Mouse (Mus musculus) small intestine, adult 2 months (tissue): ENCODE data around the gene Appl2. TPM values are rescaled to one million over a fixed set of nuclear protein-coding genes. Genes with fewer than 3 reads are reported as not detected.

Experiments
- H3K27ac ChIP-seq: fragments of 200-500 bp; 2 replicates; pipeline ENCODE4 v1.5.1; 2012; ENCODE audit warnings: low read depth, low read length, control low read depth, inconsistent platforms; ENCODE audit not compliant: insufficient read depth
- H3K27me3 ChIP-seq: fragments of 200-500 bp; 2 replicates; pipeline ENCODE4 v1.6.1; 2012; ENCODE audit warnings: mild to moderate bottlenecking, moderate library complexity, low read length, inconsistent platforms; ENCODE audit not compliant: control insufficient read depth, insufficient read depth
- H3K36me3 ChIP-seq: fragments of 200-500 bp; 2 replicates; pipeline ENCODE4 v1.6.1; 2012; ENCODE audit warnings: mild to moderate bottlenecking, low read length, control low read depth, inconsistent platforms; ENCODE audit not compliant: control insufficient read depth, insufficient read depth
- H3K4me1 ChIP-seq: fragments of 200-500 bp; 2 replicates; pipeline ENCODE4 v1.6.1; 2012; ENCODE audit warnings: low read length, inconsistent platforms, mixed read lengths; ENCODE audit not compliant: control insufficient read depth, insufficient read depth, insufficient read length
- H3K4me3 ChIP-seq: fragments of 200-500 bp; 2 replicates; pipeline ENCODE4 v1.5.1; 2012; ENCODE audit warnings: low read depth, mild to moderate bottlenecking, control low read depth, inconsistent platforms, low read length, moderate library complexity
- CTCF ChIP-seq: fragments of 200-500 bp; IDR thresholded peaks from 2 replicates; pipeline ENCODE4 v1.5.1; 2012; ENCODE audit warnings: low read depth, mild to moderate bottlenecking, control low read depth, inconsistent platforms, low read length, moderate library complexity, mixed read lengths; ENCODE audit not compliant: insufficient replicate concordance, insufficient read length; ENCODE audit errors: extremely low read depth
- POLR2A ChIP-seq: fragments of 200-500 bp; IDR thresholded peaks from 2 replicates; pipeline ENCODE4 v1.6.1; 2012; ENCODE audit warnings: low read depth, mild to moderate bottlenecking, control low read depth, inconsistent platforms, low read length, moderate library complexity
- WGBS: fragments of 180-500 bp; shearing (Covaris S2); methylation state at CpG from one replicate; pipeline ENCODE4 v1.1.7; 2018; 5-methylcytosine and 5-hydroxymethylcytosine counted together
- polyA plus RNA-seq: library from polyadenylated mRNA; depleted of rRNA; stranded (reverse); fragments of >200 nt; gene quantifications from 2 replicates; pipeline ENCODE4 v1.2.3, GENCODE M21; 2012

Appl2 gene
- polyA plus RNA-seq, 1 experiment, result 33.9 TPM

DNA sequence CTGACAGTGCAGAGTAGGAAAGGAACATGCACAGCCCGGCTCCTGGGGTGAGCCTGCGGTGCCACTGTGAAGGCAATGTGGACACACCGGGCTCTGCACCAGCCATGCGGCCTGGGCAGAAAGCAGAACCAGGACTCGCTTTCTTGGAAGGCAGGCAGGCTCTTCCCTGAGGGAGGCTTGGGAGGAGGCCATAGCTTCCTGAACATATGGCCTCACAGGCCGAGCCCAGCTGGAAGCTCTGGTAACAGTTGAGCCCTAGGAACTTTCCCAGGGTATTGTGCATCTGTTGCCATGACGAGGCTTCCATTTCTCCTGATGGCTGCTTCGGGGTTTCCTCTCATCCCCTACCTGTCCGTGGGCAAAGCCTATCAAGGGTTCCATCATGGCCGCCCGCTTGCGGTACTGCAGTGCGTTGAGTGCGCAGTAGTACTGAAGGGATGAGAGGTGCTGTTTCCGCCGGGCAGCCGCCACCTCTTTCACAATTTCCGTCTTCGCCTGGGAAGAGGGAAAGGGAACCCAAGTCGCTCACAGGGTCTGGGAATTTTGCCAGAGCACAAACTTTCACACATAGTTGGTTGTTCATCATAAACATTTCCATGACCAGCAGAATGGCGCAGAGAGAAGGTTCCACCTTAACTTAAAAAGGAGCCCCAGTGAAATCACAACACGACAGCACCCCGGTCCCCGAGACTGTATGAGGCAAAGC is 28.0 kb downstream of the Appl2 start:
- H3K4me3 ChIP-seq, result no peak overlapping the region
- no peaks in the 10 kb centered on the region for H3K4me1 ChIP-seq
- H3K36me3 ChIP-seq, result peaks cover 13% of the 10 kb centered on the region
- WGBS, result 91% methylated on average over 24 of the region's 24 CpGs
- no peak overlapping the region for H3K27ac ChIP-seq
- H3K27me3 ChIP-seq, result no peaks in the 10 kb centered on the region
- no peak for TF ChIP-seq CTCF
- no peak for TF ChIP-seq POLR2A

DNA sequence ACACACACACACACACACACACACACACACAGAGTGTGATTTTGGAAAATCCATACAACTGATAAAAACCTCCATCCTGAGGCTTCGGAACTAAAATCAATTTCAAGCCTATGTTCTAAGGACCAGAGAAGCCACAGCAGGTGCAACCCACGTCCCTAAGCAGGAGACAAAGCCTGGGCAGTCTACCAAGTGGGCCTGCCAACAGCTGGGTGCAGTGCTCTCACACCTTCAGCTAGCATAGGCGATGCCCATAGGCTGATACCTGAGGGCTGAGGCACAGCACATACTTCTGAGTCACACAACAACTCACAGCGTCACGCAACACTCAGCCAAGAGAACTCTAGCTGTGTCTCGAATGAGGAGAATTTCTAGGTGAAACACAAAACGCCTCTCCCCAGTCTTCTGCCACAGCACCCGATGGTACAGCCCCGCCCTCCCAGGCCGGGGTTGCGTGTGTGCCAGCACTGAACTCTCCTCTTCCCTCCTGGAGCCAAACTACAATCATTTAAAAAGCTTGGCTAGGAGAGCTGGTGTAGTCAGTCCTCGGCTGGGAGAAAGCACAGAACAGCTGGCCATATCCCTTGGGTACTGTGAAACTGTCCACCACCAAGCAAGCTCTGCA is 29.6 kb downstream of the Appl2 start:
- Histone ChIP-seq H3K4me3 (no peak overlapping the region), H3K27me3 (no peaks in the 10 kb centered on the region), H3K36me3 (peaks cover 7% of the 10 kb centered on the region; the same call in 1 of the 2 replicates), H3K27ac (no peak overlapping the region), H3K4me1 (no peaks in the 10 kb centered on the region)
- TF ChIP-seq POLR2A (no peak), CTCF (no peak)
- 66% methylated on average over 12 of the region's 12 CpGs for WGBS

DNA sequence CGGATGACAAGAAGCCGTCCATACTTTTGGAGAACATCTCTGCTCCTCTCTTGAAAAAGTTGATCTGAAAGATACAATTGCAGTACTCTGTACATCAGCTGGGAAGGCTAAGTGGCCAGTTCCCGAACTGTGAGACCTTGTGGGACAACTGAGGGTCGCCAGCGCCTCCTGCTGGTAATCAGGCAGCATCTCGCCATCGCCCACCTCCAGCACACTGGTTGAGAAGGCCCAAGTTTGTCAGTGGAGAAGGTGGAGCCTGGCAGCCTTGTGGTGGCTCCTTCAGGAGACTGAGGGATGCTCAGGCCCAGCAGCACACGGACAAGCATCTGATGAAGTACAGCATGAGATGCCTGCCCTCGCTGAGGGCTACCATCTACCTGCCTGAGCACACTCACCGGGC is 31.2 kb downstream of the Appl2 start:
- no peak overlapping the region for H3K4me3 ChIP-seq
- H3K36me3 ChIP-seq, result peaks cover 8% of the 10 kb centered on the region
- 66% methylated on average over 10 of the region's 10 CpGs for WGBS
- no peak overlapping the region for H3K27ac ChIP-seq
- peak; percentile 49; the same call in 1 of the 2 replicates for TF ChIP-seq CTCF
- TF ChIP-seq POLR2A, result no peak
- no peaks in the 10 kb centered on the region for H3K27me3 ChIP-seq
- H3K4me1 ChIP-seq, result no peaks in the 10 kb centered on the region

DNA sequence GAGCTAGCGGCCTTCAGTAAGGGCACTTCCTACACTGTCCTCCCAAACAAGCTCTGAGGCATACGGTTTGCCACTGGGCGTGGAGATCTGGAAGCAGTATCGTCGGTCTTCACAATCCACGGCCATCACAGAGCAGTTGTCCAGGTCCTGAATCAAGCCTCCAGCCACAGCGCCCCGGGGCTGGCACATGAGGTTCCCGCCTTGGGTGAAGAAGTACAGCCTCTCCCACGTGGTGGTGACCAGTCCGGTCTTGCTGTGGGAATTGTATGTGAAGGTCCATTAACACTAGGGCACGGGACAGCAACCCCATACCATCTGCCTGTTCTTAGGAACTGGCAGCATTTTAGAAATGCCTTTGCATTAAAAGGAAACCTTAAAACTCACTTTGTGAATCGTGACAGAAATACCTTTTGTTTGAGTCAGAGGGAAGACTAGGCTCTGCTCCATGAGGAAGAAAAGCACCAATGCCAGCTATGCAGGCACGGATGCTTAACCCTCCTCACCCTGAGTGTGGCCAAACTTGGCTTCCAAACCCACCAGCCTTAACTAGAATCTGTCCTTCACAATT is 35.8 kb downstream of the Appl2 start:
- Histone ChIP-seq H3K27ac (no peak overlapping the region), H3K27me3 (no peaks in the 10 kb centered on the region), H3K4me3 (no peak overlapping the region), H3K4me1 (no peaks in the 10 kb centered on the region), H3K36me3 (peaks cover 36% of the 10 kb centered on the region)
- TF ChIP-seq POLR2A, result no peak
- no peak for TF ChIP-seq CTCF
- 90% methylated on average over 14 of the region's 14 CpGs for WGBS

DNA sequence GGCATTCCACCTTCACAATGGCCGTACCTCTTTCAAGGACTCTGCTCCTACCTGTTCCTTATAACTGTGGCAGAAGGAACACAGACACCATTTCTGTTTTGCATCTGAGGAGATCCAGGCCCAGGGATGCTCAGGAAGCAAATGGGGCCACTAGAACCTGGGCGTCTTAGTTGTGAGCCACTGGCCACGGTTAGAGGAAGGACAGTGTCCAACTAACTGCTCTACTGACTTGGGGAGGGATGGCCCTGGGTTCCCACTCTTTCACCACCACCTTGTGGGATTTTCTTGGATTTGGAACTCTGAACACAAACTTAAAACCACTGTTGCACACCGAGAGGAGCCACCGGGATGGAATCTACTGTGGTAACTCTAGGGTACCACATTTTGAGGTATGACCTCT is 36.7 kb downstream of the Appl2 start:
- peaks cover 42% of the 10 kb centered on the region for H3K36me3 ChIP-seq

DNA sequence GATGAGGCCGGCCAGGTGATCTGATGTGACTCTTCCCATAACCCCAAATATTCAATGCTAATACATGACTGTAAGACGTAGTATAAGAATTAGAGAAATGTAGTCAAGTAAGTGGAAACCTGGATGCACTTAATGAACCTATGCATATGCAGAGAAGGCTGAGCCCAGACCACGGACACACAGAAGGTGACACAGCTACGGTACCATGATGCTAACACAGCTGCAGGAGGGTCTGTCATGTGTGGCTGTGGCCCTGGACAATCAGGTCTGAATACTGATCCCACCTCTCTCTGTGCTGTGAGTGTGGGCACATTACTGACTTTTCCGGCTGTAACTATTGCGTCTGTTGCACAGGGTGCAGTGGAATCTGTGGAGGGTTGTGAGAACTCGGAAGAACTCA is 38.0 kb downstream of the Appl2 start:
- H3K4me1 ChIP-seq, result no peaks in the 10 kb centered on the region
- no peak overlapping the region for H3K4me3 ChIP-seq
- no peaks in the 10 kb centered on the region for H3K27me3 ChIP-seq
- TF ChIP-seq CTCF (no peak), POLR2A (no peak)
- peaks cover 50% of the 10 kb centered on the region for H3K36me3 ChIP-seq
- no peak overlapping the region for H3K27ac ChIP-seq
- 97% methylated on average over 7 of the region's 7 CpGs for WGBS

More for the DNA sequence above, 36.7 kb downstream of the Appl2 start:
- H3K27me3 ChIP-seq, result no peaks in the 10 kb centered on the region
- WGBS, result 93% methylated on average over 5 of the region's 5 CpGs
- H3K4me1 ChIP-seq, result no peaks in the 10 kb centered on the region
- H3K27ac ChIP-seq, result no peak overlapping the region
- H3K4me3 ChIP-seq, result no peak overlapping the region
- TF ChIP-seq CTCF, result no peak
- no peak for TF ChIP-seq POLR2A

DNA sequence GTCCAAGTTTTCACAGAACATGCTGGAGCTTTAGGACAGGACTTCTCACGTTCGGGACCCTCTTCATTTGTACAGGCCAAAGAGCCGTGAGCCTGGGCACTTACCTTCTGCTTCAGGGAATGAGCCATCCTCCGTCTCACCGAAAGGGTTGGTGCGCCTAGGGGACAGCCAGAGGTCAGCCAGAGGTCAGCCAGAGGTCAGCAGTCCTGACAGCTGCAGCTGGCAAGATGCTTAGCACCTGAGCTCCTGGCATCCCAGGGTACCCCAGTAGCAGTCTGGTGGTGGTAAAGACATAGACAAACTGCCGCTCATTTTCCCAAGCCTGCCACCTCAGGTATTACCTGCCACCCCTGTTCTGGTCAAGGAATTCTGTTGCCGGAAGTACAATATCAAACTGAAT is 39.9 kb downstream of the Appl2 start:
- no peak overlapping the region for H3K27ac ChIP-seq
- H3K36me3 ChIP-seq, result peaks cover 57% of the 10 kb centered on the region
- H3K27me3 ChIP-seq, result no peaks in the 10 kb centered on the region
- 89% methylated on average over 8 of the region's 8 CpGs for WGBS
- no peak overlapping the region for H3K4me3 ChIP-seq
- TF ChIP-seq CTCF (no peak), POLR2A (no peak)
- no peaks in the 10 kb centered on the region for H3K4me1 ChIP-seq
